Mouse (Mus musculus) splenic B cell, adult 2 months (primary cell): ENCODE measurements at regions not wholly inside any gene's neighbourhood (a gene's known extent, or its start where the extent isn't known, plus 50 kb on each side); places are given as distances from the start of the nearest gene placed in this dataset.

Experiments used
- DNase-seq: peaks from one replicate; pipeline ENCODE4 v3.0.0-alpha.2; 2011; ENCODE audit warnings: low read depth, low spot score
- H3K27me3 ChIP-seq: 2 replicates; pipeline ENCODE4 v1.6.1; 2012; ENCODE audit warnings: mild to moderate bottlenecking, low read length, moderate library complexity, mixed read lengths; ENCODE audit not compliant: control insufficient read depth, poor library complexity, insufficient read depth, severe bottlenecking
- H3K36me3 ChIP-seq: 2 replicates; pipeline ENCODE4 v1.6.1; 2012; ENCODE audit warnings: mild to moderate bottlenecking, low read length, moderate library complexity, mixed read lengths; ENCODE audit not compliant: control insufficient read depth, poor library complexity, insufficient read depth, severe bottlenecking

- Histone ChIP-seq H3K27me3 (no peaks in the 10 kb centered on the region), H3K36me3 (no peaks in the 10 kb centered on the region)
- peak; percentile 78 for DNase-seq
Observed at GRCm38 (mm10) chr17:66235096-66235805, 111.9 kb downstream of the Ddx11 start.

- Histone ChIP-seq H3K36me3 (no peaks in the 10 kb centered on the region), H3K27me3 (no peaks in the 10 kb centered on the region)
- DNase-seq, result no peak
Observed at GRCm38 (mm10) chr17:66235806-66236335, 112.6 kb downstream of the Ddx11 start.

- DNase-seq, result no peak
Observed at GRCm38 (mm10) chr17:66241868-66242622, 118.7 kb downstream of the Ddx11 start.

GRCm38 (mm10) chr17:66244183-66244582 lies 120.9 kb downstream of the Ddx11 start:
- Histone ChIP-seq H3K36me3 (no peaks in the 10 kb centered on the region), H3K27me3 (no peaks in the 10 kb centered on the region)
- DNase-seq, result no peak

More at GRCm38 (mm10) chr17:66241868-66242622, 118.7 kb downstream of the Ddx11 start:
- Histone ChIP-seq H3K36me3 (no peaks in the 10 kb centered on the region), H3K27me3 (no peaks in the 10 kb centered on the region)

GRCm38 (mm10) chr17:66246031-66246534 lies 122.8 kb downstream of the Ddx11 start:
- Histone ChIP-seq H3K36me3 (no peaks in the 10 kb centered on the region), H3K27me3 (no peaks in the 10 kb centered on the region)
- DNase-seq, result no peak

- DNase-seq, result no peak
- Histone ChIP-seq H3K27me3 (no peaks in the 10 kb centered on the region), H3K36me3 (no peaks in the 10 kb centered on the region)
Observed at GRCm38 (mm10) chr17:66251495-66251894, 128.2 kb downstream of the Ddx11 start.

GRCm38 (mm10) chr17:66252926-66253325 lies 129.6 kb downstream of the Ddx11 start:
- DNase-seq, result no peak
- H3K36me3 ChIP-seq, result no peaks in the 10 kb centered on the region

GRCm38 (mm10) chr17:66259697-66260096 lies 136.4 kb downstream of the Ddx11 start:
- no peaks in the 10 kb centered on the region for H3K27me3 ChIP-seq
- no peak for DNase-seq
- no peaks in the 10 kb centered on the region for H3K36me3 ChIP-seq

More at GRCm38 (mm10) chr17:66252926-66253325, 129.6 kb downstream of the Ddx11 start:
- no peaks in the 10 kb centered on the region for H3K27me3 ChIP-seq

GRCm38 (mm10) chr17:66262681-66263240 lies 139.4 kb downstream of the Ddx11 start:
- no peaks in the 10 kb centered on the region for H3K27me3 ChIP-seq
- H3K36me3 ChIP-seq, result no peaks in the 10 kb centered on the region
- no peak for DNase-seq

GRCm38 (mm10) chr17:66263405-66263804 lies 140.1 kb downstream of the Ddx11 start:
- no peaks in the 10 kb centered on the region for H3K36me3 ChIP-seq
- no peaks in the 10 kb centered on the region for H3K27me3 ChIP-seq
- DNase-seq, result no peak

- Histone ChIP-seq H3K27me3 (no peaks in the 10 kb centered on the region), H3K36me3 (no peaks in the 10 kb centered on the region)
- DNase-seq, result no peak
Observed at GRCm38 (mm10) chr17:66266803-66267202, 143.5 kb downstream of the Ddx11 start.

- no peaks in the 10 kb centered on the region for H3K27me3 ChIP-seq
- no peaks in the 10 kb centered on the region for H3K36me3 ChIP-seq
- DNase-seq, result no peak
Observed at GRCm38 (mm10) chr17:66267831-66268230, 144.5 kb downstream of the Ddx11 start.

- Histone ChIP-seq H3K36me3 (no peaks in the 10 kb centered on the region), H3K27me3 (no peaks in the 10 kb centered on the region)
- no peak for DNase-seq
Observed at GRCm38 (mm10) chr17:66269567-66269966, 146.2 kb downstream of the Ddx11 start.

GRCm38 (mm10) chr17:66271906-66272305 lies 148.6 kb downstream of the Ddx11 start:
- Histone ChIP-seq H3K36me3 (no peaks in the 10 kb centered on the region), H3K27me3 (no peaks in the 10 kb centered on the region)
- no peak for DNase-seq

- Histone ChIP-seq H3K27me3 (no peaks in the 10 kb centered on the region), H3K36me3 (no peaks in the 10 kb centered on the region)
- DNase-seq, result no peak
Observed at GRCm38 (mm10) chr17:66276778-66277177, 153.5 kb downstream of the Ddx11 start.
